Mouse (Mus musculus) T-cell, adult 2 months (primary cell): ENCODE results near the gene Rara.

Source experiments
- DNase-seq: peaks from one replicate; pipeline ENCODE4 v3.0.0; 2022; ENCODE audit warnings: low spot score

The Rara gene

DNA sequence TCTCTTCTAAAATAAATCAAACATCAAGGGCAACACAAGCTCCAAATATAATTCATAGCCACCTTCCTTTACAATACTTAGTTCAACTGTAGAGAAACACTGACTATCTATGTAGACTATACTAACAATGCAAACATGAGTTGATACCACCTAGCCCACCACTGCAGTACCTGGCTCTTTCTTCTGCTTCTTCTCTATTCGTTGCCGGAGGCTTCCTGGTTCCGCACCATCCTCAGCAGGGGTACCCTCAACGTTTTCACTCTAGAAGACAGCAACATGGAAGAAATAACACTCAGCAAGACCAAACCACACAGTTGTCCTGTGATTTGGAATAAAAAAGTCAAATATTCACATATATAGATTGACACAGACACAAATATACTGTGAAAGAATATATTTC, 70.0 kb downstream of the Rara start:
- no peak for DNase-seq

DNA sequence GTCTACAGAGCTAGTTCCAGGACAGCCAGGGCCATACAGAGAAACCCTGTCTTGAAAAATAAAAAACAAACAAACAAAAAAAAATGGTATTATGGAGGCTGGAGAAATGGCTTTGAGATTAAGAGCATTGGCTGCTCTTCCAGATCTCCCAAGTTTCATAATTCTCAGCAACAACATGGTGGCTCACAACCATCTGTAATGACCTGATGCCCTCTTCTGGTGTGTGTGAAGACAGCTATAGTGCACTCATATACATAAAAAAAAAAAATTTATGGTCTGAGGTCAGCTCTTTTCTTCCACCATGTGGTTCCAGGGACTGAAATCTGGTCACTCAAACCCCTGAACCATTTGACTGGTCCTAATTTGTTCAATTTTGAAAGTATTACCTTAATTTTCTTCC, 71.2 kb downstream of the Rara start:
- no peak for DNase-seq

DNA sequence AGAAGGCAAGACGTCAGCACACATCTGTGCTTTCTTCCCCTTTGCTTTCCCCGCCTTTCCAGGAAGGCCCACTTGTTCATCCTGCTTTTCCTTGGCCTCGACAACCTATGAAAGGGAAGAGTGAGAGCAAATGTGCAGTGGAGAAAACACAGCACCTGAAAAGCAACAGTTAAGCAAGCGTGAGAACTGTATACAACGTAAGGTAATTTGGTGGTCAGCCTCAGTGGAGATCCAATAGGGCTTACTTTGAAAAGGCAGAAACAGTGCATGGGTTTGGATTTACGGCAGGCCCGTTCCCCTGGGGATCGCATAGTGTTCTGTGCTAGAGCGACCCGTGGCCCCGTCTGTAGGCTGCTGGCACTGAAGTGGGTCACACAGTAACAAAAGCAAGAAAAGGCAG, 71.6 kb downstream of the Rara start:
- DNase-seq: no peak

DNA sequence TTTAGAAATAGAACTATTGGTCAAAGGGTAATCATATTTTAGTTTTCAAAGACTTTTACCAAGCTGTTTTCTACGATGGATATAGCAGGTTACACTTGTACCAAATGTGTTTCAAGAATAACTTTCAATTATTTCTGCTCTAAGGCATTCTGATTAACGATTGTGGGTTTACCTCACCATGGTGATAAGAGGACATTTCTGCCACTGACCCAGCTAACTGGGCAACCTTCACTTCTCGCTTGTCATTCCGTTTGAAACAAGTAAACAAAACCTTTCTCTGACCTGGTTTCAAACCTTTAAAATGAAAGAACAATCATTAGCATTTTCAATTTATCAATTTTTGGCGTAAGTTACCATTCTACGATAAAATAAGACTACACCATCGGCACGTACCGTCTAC, 79.2 kb downstream of the Rara start:
- no peak for DNase-seq

DNA sequence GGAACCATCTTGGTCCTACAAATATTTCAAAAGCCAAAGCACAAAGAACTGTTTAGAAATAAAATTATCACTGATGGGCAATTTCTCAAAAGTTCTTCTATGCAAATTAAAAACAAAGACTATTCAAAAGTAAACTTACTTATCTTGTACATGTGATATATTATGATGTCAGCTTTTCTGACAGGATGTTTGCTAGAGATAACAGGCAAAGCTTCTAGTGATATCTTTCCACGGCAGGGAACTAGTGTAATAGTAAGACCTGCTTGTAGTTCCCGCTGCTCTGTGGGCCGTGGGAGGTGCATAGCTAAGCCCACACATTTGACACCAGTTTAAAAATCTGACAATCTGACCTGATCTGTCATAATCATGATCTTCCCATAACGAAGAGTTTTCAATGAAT, 82.5 kb downstream of the Rara start:
- no peak for DNase-seq

DNA sequence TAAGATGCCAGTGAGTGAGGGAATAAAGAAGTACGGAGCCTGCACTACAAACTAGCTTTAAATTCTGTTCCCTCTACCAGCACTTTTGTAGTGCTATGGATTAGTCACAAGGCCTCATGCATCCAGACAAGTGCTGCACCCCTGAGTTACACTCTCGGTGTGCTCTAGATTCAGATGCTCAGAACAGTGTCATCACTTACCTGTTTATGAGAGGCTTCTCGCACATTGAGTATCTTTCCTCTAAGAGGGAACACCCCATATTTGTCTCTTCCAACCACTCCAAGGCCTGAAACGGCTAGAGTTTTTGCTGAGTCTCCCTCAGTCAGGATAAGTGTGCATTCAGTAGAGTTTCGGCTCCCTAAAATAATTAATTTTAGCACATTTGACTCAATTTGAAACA, 83.1 kb downstream of the Rara start:
- DNase-seq: no peak

DNA sequence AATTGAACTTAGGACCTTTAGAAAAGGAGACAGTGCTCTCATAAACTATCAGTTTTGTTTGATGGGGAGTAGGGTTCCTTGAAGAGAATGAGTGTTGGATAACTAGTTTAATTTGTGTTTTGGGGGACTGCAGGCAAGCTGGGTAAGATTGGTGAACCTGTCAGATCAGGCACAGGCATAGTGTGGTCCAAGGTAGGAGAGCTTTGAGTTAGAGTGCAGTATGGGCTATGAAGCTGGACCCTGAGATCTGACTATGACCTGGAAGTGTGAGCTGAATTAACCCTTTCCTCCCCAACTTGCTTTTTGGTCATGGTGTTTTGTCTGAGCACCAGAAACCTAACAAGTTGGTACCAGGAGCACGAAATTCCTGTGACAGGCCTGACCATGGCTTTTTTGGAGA, 86.2 kb downstream of the Rara start:
- DNase-seq: no peak

DNA sequence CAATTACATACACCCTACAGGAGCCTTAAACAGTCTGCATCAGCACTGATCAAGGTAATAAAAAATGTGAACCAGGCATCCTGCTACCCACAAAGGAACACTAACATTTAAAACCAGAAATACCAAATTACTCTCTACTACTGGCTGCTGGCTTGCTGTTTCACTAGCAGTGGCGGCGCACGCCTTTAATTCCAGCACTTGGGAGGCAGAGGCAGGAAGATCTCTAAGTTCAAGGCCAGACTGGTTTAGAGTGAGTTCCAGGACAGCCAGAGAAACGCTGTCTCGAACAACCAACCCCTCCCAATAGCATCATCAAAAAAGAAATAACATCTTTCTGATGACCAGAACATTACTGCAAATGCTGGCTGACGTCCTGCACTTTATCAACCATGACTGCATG, 92.2 kb downstream of the Rara start:
- DNase-seq: no peak

DNA sequence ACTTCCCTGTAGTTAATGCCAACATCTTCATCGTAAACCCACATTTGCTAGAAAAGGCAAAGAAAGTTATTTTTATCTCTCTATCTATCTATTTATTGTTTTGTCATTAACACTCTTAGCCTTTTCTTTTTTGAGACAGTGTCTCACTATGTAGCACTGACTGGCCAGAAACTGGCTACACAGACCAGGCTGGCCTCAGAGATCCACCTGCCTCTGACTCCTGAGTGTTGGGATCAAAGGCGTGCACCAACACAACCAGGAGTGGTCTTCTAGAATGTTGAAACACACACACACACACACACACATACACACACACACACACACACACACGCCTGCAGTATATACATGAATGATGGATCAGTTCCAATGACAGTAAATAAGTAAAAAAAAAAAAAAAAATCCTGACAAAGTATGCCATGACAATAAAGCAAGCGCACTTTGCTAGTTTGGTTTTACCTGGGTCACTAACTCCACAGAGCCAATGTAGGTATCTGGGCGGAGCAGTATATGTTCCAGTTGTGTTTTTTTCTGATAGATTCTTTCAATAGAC, 94.8 kb downstream of the Rara start:
- no peak for DNase-seq

DNA sequence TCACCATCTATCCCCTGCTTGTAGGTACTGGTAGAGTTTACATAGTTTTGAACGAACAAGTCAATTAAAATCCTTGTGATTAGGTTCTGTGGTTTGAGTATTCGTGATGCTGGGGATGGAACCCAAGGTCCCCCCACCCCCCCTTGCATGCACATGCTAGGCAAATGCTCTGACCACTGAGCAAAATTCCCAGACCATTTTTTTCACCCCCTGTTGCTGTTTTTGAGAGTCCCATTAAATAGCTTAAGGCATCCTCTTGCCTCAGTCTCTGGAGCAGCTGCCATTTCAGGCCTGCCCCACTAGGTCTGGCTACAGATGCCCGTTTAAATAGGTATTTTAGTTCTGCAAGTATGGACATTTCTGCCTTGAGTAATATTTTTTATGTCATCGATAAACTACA, 95.5 kb downstream of the Rara start:
- DNase-seq: no peak

DNA sequence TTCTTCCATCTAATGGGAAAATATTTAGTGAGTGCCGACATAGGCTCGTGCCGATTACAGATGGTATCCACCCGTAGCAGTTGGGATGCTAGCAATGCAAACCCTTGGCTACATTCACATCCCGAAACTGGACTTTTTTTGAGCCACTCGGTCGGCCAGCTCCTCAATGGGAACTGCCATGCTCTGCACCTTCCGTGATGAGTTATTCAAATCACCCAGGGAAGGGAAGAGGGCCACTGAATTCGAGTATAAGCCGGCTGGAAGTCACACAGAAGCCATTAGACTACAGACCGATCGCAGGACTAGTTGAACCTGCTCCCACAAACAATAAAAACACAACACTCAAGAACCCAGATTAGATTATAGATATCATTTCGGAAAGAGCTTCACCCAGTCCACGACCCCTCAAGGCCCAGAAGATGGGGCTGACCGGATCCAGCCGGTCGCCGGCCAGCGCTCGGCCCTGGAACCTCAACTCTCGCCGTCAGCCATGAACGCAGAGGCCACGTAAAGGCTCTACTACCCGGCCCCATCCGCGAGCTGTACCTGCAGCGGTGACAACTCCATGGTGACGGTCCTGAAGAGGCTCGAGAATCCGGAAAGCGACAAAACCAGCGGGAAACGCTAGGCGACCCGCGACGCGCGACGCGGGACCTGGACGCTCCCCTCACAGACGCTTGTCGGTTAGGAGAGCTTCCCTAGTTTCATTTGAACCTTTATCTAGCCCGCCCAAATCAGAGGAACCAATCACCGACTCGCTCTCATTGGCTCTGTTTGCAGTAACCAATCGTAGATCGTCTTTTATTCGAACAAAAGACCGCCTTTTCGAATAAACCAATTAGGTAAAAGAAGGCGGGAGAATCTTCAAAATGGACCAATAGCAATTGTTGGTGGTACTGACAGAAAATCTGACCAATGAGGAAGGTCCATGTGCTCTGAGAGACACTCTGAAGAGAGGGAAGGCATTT, 96.2 kb downstream of the Rara start, which contains the start of gene Top2a:
TSS of gene Top2a (minus strand) at position 690 of the 968 bp plus-strand sequence.
- peak; percentile 95 for DNase-seq
